Mouse (Mus musculus) spleen, adult 2 months (tissue): ENCODE measurements around the gene Gpc6. TPM values are rescaled to one million over a fixed set of nuclear protein-coding genes. Genes with fewer than 3 reads are reported as not detected.

Source experiments
- DNase-seq, 2 experiments: peaks; one replicate each; pipeline versions ENCODE4 v3.0.0 to v3.0.0-alpha.2; 2012 to 2021; ENCODE audit warnings: low spot score in 2 of 2, low read depth in 1 of 2
- H3K27ac ChIP-seq: fragments of 200-500 bp; 2 replicates; pipeline ENCODE4 v1.5.1; 2012; ENCODE audit warnings: low read length, inconsistent platforms; ENCODE audit not compliant: insufficient read depth
- H3K27me3 ChIP-seq: fragments of 200-500 bp; 2 replicates; pipeline ENCODE4 v1.6.1; 2012; ENCODE audit warnings: mild to moderate bottlenecking, moderate library complexity, low read length, inconsistent platforms; ENCODE audit not compliant: control insufficient read depth, insufficient read depth
- H3K36me3 ChIP-seq: fragments of 200-500 bp; 2 replicates; pipeline ENCODE4 v1.6.1; 2012; ENCODE audit warnings: mild to moderate bottlenecking, low read length, inconsistent platforms; ENCODE audit not compliant: control insufficient read depth, insufficient read depth
- H3K4me1 ChIP-seq: fragments of 200-500 bp; 2 replicates; pipeline ENCODE4 v1.6.1; 2011; ENCODE audit warnings: inconsistent platforms; ENCODE audit not compliant: control insufficient read depth, insufficient read depth, insufficient read length
- H3K4me3 ChIP-seq: fragments of 200-500 bp; 2 replicates; pipeline ENCODE4 v1.5.1; 2011; ENCODE audit warnings: mild to moderate bottlenecking, inconsistent platforms; ENCODE audit not compliant: insufficient read depth, insufficient read length; ENCODE audit errors: extremely low read depth
- CTCF ChIP-seq: fragments of 200-500 bp; IDR thresholded peaks from 2 replicates; pipeline ENCODE4 v1.5.1; 2011; ENCODE audit warnings: mild to moderate bottlenecking, inconsistent platforms; ENCODE audit not compliant: insufficient read depth, insufficient read length, insufficient replicate concordance; ENCODE audit errors: extremely low read depth
- POLR2A ChIP-seq: fragments of 200-500 bp; IDR thresholded peaks from 2 replicates; pipeline ENCODE4 v1.6.1; 2011; ENCODE audit warnings: low read depth, low read length, inconsistent platforms
- WGBS: fragments of 180-500 bp; shearing (Covaris S2); methylation state at CpG from one replicate; pipeline ENCODE4 v1.1.7; 2018; 5-methylcytosine and 5-hydroxymethylcytosine counted together
- polyA plus RNA-seq: library from polyadenylated mRNA; depleted of rRNA; stranded (reverse); fragments of >200 nt; gene quantifications from 2 replicates; pipeline ENCODE4 v1.2.3, GENCODE M21; 2012

Gpc6 gene
- polyA plus RNA-seq, 1 experiment: 0.67 TPM

DNA sequence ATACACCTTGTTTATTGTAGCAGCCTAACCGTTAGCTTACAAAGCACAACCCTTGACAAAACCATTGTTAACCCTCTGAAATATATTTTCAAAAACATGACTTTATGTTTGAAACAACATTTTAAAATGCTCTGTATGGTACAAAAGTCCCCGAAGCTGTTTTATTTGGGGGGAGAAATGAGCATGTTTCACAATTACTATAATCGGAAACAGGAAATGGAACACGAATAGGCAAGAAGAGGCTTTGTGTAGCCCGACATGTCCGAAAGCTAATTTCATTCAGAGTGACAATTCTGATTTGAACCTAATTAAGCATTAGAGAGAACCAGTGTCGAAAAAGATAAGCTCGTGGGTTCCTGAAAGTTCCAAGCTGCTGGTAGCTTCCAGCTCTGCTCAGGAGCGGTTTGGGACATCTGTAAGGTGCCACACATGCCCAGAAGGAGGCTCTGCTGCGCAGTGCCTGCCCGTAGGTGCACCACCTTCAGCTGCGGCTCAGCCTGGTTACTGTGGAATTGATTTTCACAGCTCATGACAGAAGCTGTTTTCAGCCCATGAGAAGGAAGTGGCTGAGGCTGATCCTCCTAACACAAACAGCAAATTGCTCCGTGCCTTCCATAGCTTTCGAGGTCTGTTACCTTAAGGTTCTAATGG is 12.9 kb downstream of the Gpc6 start:
- Histone ChIP-seq H3K4me3 (no peak overlapping the region), H3K4me1 (no peaks in the 10 kb centered on the region), H3K27me3 (no peaks in the 10 kb centered on the region), H3K27ac (no peak overlapping the region), H3K36me3 (no peaks in the 10 kb centered on the region)
- 57% methylated on average over 14 of the region's 14 CpGs for WGBS
- no peak for DNase-seq
- TF ChIP-seq CTCF (no peak), POLR2A (no peak)

DNA sequence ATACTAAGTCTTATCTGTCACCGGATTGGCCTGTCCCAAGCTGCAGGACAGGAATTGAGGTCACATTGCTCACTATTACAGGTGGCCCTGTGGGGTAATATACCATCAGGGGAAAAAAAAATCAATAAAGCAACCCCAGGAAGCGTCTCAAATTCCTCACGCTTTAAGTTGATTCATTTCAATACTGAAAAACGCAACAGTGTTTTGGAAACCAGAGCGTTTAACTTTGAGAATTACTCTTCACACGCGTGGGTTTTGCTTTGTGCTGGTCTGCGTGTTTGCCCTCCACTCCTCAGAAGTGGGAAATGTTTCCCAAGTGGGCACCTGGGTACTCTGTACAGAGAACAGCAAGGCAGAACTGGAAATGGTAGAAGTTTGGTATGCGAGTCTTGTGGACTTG is 13.6 kb downstream of the Gpc6 start:
- Histone ChIP-seq H3K4me1 (no peaks in the 10 kb centered on the region), H3K27ac (no peak overlapping the region), H3K4me3 (no peak overlapping the region), H3K27me3 (no peaks in the 10 kb centered on the region), H3K36me3 (no peaks in the 10 kb centered on the region)
- 89% methylated on average over 9 of the region's 9 CpGs for WGBS
- no peak for TF ChIP-seq POLR2A
- no peak for TF ChIP-seq CTCF
- DNase-seq: no peak

DNA sequence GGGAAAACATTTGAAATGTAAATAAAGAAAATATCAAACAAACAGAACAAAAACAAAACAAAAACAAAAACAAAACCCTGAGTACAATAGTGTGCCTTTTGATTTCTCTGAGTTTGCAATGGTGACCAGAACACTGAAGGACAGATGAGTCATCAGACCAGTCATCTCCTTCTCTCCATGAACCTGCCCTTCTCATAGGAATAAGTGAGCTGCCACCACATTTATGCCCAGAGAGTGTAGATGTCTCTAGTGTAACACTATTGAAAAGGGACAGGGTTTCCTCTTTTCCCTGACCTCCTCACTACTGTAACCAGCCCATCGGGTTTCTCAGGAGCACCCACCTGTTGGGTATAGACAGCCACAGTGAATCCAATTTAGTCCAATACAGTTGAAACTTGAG is 14.4 kb downstream of the Gpc6 start:
- Histone ChIP-seq H3K4me1 (no peaks in the 10 kb centered on the region), H3K4me3 (no peak overlapping the region), H3K27ac (no peak overlapping the region), H3K36me3 (no peaks in the 10 kb centered on the region), H3K27me3 (no peaks in the 10 kb centered on the region)
- DNase-seq: no peak
- TF ChIP-seq POLR2A: no peak
- TF ChIP-seq CTCF: no peak
- 77% methylated on average over 1 of the region's 1 CpGs for WGBS

DNA sequence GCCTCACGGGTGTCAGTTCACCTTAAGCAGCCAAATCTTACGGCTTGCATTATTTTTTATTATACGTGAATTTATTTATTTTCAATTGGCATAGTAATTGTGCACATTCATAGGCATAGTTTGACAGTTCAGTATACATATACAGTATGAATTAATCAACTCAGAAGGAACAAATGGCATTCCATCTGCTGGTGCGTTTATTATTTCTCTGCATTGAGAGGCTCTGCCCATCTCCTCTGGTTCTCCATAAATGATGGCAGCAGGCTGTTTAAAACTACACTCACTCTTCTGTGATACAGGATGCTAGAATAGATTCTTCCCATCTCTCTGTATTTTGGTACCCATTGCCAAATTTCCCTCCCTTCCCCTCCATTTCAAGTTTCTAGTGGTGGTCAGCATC is 16.7 kb downstream of the Gpc6 start:
- no peak for TF ChIP-seq POLR2A
- no peak for TF ChIP-seq CTCF
- H3K27ac ChIP-seq: no peak overlapping the region
- no peaks in the 10 kb centered on the region for H3K4me1 ChIP-seq
- WGBS: 91% methylated on average over 4 of the region's 4 CpGs
- DNase-seq: no peak
- no peaks in the 10 kb centered on the region for H3K27me3 ChIP-seq
- H3K4me3 ChIP-seq: no peak overlapping the region
- no peaks in the 10 kb centered on the region for H3K36me3 ChIP-seq

DNA sequence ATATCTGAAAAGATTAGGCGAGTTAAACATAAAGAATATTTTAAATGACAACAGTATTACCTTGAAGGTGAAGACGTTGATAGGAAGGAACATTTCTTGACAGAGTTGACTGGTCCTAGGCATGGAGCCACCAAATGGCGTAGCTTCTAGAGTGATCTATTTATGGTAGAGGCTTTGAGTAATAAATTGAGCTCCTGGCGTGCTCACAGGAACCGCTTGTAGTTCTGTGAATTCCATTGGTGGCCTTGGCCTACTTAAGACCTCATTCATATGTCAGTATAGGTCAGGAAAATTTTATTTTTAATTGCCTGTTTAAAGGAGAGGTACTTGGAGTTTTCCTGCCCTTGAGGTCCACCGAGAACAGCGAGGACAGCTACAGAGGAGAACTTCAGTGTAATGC is 18.6 kb downstream of the Gpc6 start:
- Histone ChIP-seq H3K4me3 (no peak overlapping the region), H3K27ac (no peak overlapping the region), H3K4me1 (no peaks in the 10 kb centered on the region), H3K27me3 (no peaks in the 10 kb centered on the region), H3K36me3 (no peaks in the 10 kb centered on the region)
- 86% methylated on average over 7 of the region's 7 CpGs for WGBS
- TF ChIP-seq POLR2A (no peak), CTCF (no peak)
- no peak for DNase-seq

DNA sequence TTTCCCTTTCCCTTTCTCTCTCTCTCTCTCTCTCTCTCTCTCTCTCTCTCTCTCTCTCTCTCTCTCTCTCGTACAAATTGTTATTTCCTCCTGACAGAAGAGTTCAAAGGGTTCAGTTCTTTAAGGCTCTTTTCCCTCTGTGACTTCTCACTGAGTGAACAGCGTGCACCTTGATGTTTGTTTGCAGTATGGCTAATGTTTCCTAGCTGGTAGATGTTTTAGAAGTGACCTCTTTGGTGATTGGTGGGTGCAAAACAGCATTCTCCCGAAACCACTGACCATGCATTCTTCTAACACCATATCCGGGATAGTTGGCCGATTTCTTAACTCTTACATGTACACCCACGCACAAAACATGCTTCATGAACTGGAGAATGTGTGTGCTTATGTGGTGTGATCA is 20.9 kb downstream of the Gpc6 start:
- WGBS: 78% methylated on average over 6 of the region's 6 CpGs

DNA sequence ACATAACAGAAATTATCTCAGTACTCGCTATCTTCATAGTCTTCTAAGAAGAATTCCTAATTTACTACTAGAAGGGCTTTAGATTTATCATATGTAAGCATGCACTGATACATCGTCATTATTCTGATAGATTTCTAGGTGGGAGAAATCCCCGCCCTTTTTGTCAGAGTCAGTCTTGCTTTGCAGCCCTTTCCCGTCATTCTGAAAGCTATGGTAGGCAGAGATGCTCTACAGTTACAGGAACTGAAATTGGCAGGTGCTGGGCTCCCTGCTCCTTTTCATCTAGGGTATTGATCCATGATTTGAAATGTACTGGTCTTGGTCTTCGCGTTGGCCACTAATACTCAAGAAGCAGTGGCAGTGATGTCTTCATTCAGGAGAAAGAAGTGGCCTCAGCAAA is 22.3 kb downstream of the Gpc6 start:
- TF ChIP-seq CTCF (no peak), POLR2A (no peak)

More for the DNA sequence above, 20.9 kb downstream of the Gpc6 start:
- H3K27me3 ChIP-seq: no peaks in the 10 kb centered on the region
- H3K4me3 ChIP-seq: no peak overlapping the region
- no peak overlapping the region for H3K27ac ChIP-seq
- no peak for DNase-seq
- no peaks in the 10 kb centered on the region for H3K4me1 ChIP-seq
- no peaks in the 10 kb centered on the region for H3K36me3 ChIP-seq
- TF ChIP-seq CTCF (no peak), POLR2A (no peak)

DNA sequence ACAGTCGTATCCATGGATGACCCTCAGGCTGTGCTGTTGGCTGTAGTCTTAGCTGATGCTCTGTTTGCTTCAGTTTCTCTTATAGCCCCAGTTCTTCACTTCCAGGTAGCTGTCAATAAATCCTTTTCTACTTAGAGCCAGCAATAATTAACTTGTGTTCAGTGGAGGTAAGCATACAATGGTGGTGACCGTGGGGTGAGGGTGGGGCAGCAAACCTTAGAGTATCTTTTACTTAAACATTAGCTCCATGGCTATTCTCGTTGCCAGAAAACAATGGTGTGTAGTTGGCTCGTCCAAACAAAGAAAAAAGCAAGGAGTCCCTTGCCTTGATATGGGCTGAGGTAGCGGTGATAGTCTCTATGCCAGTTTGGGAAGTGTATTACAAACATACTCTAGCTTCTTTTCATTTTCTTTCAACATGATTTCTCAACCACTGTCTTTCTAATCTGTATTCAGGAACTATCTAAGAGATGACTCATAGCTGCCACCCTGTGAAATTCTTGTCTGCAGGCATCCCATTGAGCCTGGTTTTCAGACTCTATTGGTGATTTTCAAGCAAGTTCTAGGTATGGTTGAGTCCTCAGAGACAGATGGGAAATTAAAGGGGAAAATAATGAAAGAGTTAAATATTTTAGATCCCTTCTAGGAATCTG is 22.9 kb downstream of the Gpc6 start:
- 82% methylated on average over 5 of the region's 5 CpGs for WGBS
- H3K27me3 ChIP-seq: no peaks in the 10 kb centered on the region
- no peaks in the 10 kb centered on the region for H3K36me3 ChIP-seq
- TF ChIP-seq POLR2A (no peak), CTCF (no peak)
- H3K4me1 ChIP-seq: no peaks in the 10 kb centered on the region
- DNase-seq: no peak
- no peak overlapping the region for H3K27ac ChIP-seq
- no peak overlapping the region for H3K4me3 ChIP-seq

More for the DNA sequence above, 22.3 kb downstream of the Gpc6 start:
- WGBS: 89% methylated on average over 6 of the region's 6 CpGs
- no peak overlapping the region for H3K27ac ChIP-seq
- H3K4me3 ChIP-seq: no peak overlapping the region
- H3K4me1 ChIP-seq: no peaks in the 10 kb centered on the region
- no peak for DNase-seq
- no peaks in the 10 kb centered on the region for H3K27me3 ChIP-seq
- no peaks in the 10 kb centered on the region for H3K36me3 ChIP-seq
